Mouse (Mus musculus): ENCODE measurements around the gene Tmem252.

- no peak for TF ChIP-seq CTCF (IDR thresholded peaks at IDR 0.05; ENCODE audit: control insufficient read depth, insufficient read depth, insufficient read length)
- TF ChIP-seq USF1 (IDR thresholded peaks at IDR 0.05; ENCODE audit: low read depth): no peak
- no peak for TF ChIP-seq MYOD1 (IDR thresholded peaks at IDR 0.05; ENCODE audit: control insufficient read depth, insufficient read length, low read depth)
- no peak for TF ChIP-seq FOSL1 (IDR thresholded peaks at IDR 0.05; ENCODE audit: insufficient read depth, low read length, poor library complexity, severe bottlenecking)
- TF ChIP-seq MAX (IDR thresholded peaks at IDR 0.05): no peak
- TF ChIP-seq MYOG (IDR thresholded peaks at IDR 0.05; ENCODE audit: control insufficient read depth, extremely low read depth, insufficient read length): no peak
Observed at GRCm38 (mm10) chr19:24667527-24667926, 6.3 kb upstream of the Tmem252 start.

All from C2C12 (cell line).